Mouse (Mus musculus): ENCODE data around the gene Focad. TPM values are rescaled to one million over a fixed set of nuclear protein-coding genes. Genes with fewer than 3 reads are reported as not detected.

Gene Focad
- polyA plus RNA-seq, 1 experiment from 2014 or later: 6.5 TPM

- Histone ChIP-seq H3K9me3 (ENCODE audit: control insufficient read depth, low read length) (no peaks in the 10 kb centered on the region), H3K36me3 (ENCODE audit: control insufficient read depth, insufficient read depth, low read length) (no peaks in the 10 kb centered on the region), H3K4me2 (replicated peaks; ENCODE audit: low read depth) (no peak overlapping the region)
These were observed 184.1 kb downstream of the Focad start for GRCm38 (mm10) chr4:88278524-88278923.

GRCm38 (mm10) chr4:88280536-88280935 lies 186.1 kb downstream of the Focad start:
- no peaks in the 10 kb centered on the region for H3K27me3 ChIP-seq (ENCODE audit: control insufficient read depth, insufficient read depth, low read length)
- no peaks in the 10 kb centered on the region for H3K36me3 ChIP-seq (ENCODE audit: control insufficient read depth, insufficient read depth, low read length)
- DNase-seq (ENCODE audit: low spot score) (no peak), ATAC-seq (ENCODE audit: low FRiP score, low TSS enrichment) (no peak)
- H3K9ac ChIP-seq (ENCODE audit: low read length): no peak overlapping the region
- TF ChIP-seq EP300 (optimal IDR thresholded peaks at IDR 0.05): no peak
- peak; percentile 34 for TF ChIP-seq CTCF (IDR thresholded peaks at IDR 0.05; ENCODE audit: low read depth)
- 92% methylated on average over 2 of the region's 2 CpGs for WGBS
- no peak overlapping the region for H3K27ac ChIP-seq (replicated peaks)
- H3K9me3 ChIP-seq (ENCODE audit: control insufficient read depth, low read length): no peaks in the 10 kb centered on the region
- H3K4me1 ChIP-seq (replicated peaks; ENCODE audit: control insufficient read depth, insufficient read depth): no peaks in the 10 kb centered on the region
- no peak overlapping the region for H3K4me3 ChIP-seq (ENCODE audit: low read depth, low read length)
- no peak overlapping the region for H3K4me2 ChIP-seq (replicated peaks; ENCODE audit: low read depth)

More at GRCm38 (mm10) chr4:88278524-88278923, 184.1 kb downstream of the Focad start:
- ATAC-seq (ENCODE audit: low FRiP score, low TSS enrichment) (no peak), DNase-seq (ENCODE audit: low spot score) (no peak)
- Histone ChIP-seq H3K27me3 (ENCODE audit: control insufficient read depth, insufficient read depth, low read length) (no peaks in the 10 kb centered on the region), H3K4me3 (ENCODE audit: low read depth, low read length) (no peak overlapping the region), H3K4me1 (replicated peaks; ENCODE audit: control insufficient read depth, insufficient read depth) (no peaks in the 10 kb centered on the region), H3K9ac (ENCODE audit: low read length) (no peak overlapping the region), H3K27ac (replicated peaks) (no peak overlapping the region)
- TF ChIP-seq EP300 (optimal IDR thresholded peaks at IDR 0.05) (no peak), CTCF (IDR thresholded peaks at IDR 0.05; ENCODE audit: low read depth) (no peak)
- WGBS: 90% methylated on average over 2 of the region's 2 CpGs

GRCm38 (mm10) chr4:88295537-88295936 lies 201.1 kb downstream of the Focad start:
- no peaks in the 10 kb centered on the region for H3K9me3 ChIP-seq (ENCODE audit: control insufficient read depth, low read length)
- H3K4me1 ChIP-seq (replicated peaks; ENCODE audit: control insufficient read depth, insufficient read depth): no peaks in the 10 kb centered on the region
- no peak for TF ChIP-seq EP300 (optimal IDR thresholded peaks at IDR 0.05)
- TF ChIP-seq CTCF (IDR thresholded peaks at IDR 0.05; ENCODE audit: low read depth): no peak
- H3K27me3 ChIP-seq (ENCODE audit: control insufficient read depth, insufficient read depth, low read length): no peaks in the 10 kb centered on the region
- no peak for ATAC-seq (ENCODE audit: low FRiP score, low TSS enrichment)
- no peak for DNase-seq (ENCODE audit: low spot score)
- WGBS: 75% methylated on average over 6 of the region's 6 CpGs
- H3K4me3 ChIP-seq (ENCODE audit: low read depth, low read length): no peak overlapping the region
- no peak overlapping the region for H3K4me2 ChIP-seq (replicated peaks; ENCODE audit: low read depth)
- H3K36me3 ChIP-seq (ENCODE audit: control insufficient read depth, insufficient read depth, low read length): no peaks in the 10 kb centered on the region
- H3K9ac ChIP-seq (ENCODE audit: low read length): no peak overlapping the region
- H3K27ac ChIP-seq (replicated peaks): no peak overlapping the region

- WGBS: 83% methylated on average over 3 of the region's 3 CpGs
- H3K27me3 ChIP-seq (ENCODE audit: control insufficient read depth, insufficient read depth, low read length): no peaks in the 10 kb centered on the region
- ATAC-seq (ENCODE audit: low FRiP score, low TSS enrichment) (no peak), DNase-seq (ENCODE audit: low spot score) (no peak)
- TF ChIP-seq CTCF (IDR thresholded peaks at IDR 0.05; ENCODE audit: low read depth): no peak
- TF ChIP-seq EP300 (optimal IDR thresholded peaks at IDR 0.05): no peak
- no peaks in the 10 kb centered on the region for H3K36me3 ChIP-seq (ENCODE audit: control insufficient read depth, insufficient read depth, low read length)
- no peaks in the 10 kb centered on the region for H3K4me1 ChIP-seq (replicated peaks; ENCODE audit: control insufficient read depth, insufficient read depth)
- H3K9me3 ChIP-seq (ENCODE audit: control insufficient read depth, low read length): no peaks in the 10 kb centered on the region
- H3K9ac ChIP-seq (ENCODE audit: low read length): no peak overlapping the region
- no peak overlapping the region for H3K27ac ChIP-seq (replicated peaks)
- no peak overlapping the region for H3K4me3 ChIP-seq (ENCODE audit: low read depth, low read length)
- H3K4me2 ChIP-seq (replicated peaks; ENCODE audit: low read depth): no peak overlapping the region
These were observed 205.1 kb downstream of the Focad start for GRCm38 (mm10) chr4:88299551-88299950.

- Histone ChIP-seq H3K4me1 (replicated peaks; ENCODE audit: control insufficient read depth, insufficient read depth) (no peaks in the 10 kb centered on the region), H3K4me3 (ENCODE audit: low read depth, low read length) (no peak overlapping the region), H3K27me3 (ENCODE audit: control insufficient read depth, insufficient read depth, low read length) (no peaks in the 10 kb centered on the region), H3K27ac (replicated peaks) (no peak overlapping the region), H3K4me2 (replicated peaks; ENCODE audit: low read depth) (no peak overlapping the region), H3K36me3 (ENCODE audit: control insufficient read depth, insufficient read depth, low read length) (no peaks in the 10 kb centered on the region), H3K9me3 (ENCODE audit: control insufficient read depth, low read length) (no peaks in the 10 kb centered on the region), H3K9ac (ENCODE audit: low read length) (no peak overlapping the region)
- WGBS: 62% methylated on average over 6 of the region's 6 CpGs
- TF ChIP-seq EP300 (optimal IDR thresholded peaks at IDR 0.05) (no peak), CTCF (IDR thresholded peaks at IDR 0.05; ENCODE audit: low read depth) (no peak)
- DNase-seq (ENCODE audit: low spot score) (no peak), ATAC-seq (ENCODE audit: low FRiP score, low TSS enrichment) (no peak)
These were observed 206.6 kb downstream of the Focad start for GRCm38 (mm10) chr4:88300832-88301621.

GRCm38 (mm10) chr4:88302291-88302690 lies 207.9 kb downstream of the Focad start:
- TF ChIP-seq EP300 (optimal IDR thresholded peaks at IDR 0.05): no peak
- peak; percentile 82 for TF ChIP-seq CTCF (IDR thresholded peaks at IDR 0.05; ENCODE audit: low read depth)
- Histone ChIP-seq H3K36me3 (ENCODE audit: control insufficient read depth, insufficient read depth, low read length) (no peaks in the 10 kb centered on the region), H3K4me2 (replicated peaks; ENCODE audit: low read depth) (no peak overlapping the region), H3K4me1 (replicated peaks; ENCODE audit: control insufficient read depth, insufficient read depth) (no peaks in the 10 kb centered on the region), H3K27ac (replicated peaks) (no peak overlapping the region), H3K9ac (ENCODE audit: low read length) (no peak overlapping the region), H3K27me3 (ENCODE audit: control insufficient read depth, insufficient read depth, low read length) (no peaks in the 10 kb centered on the region), H3K4me3 (ENCODE audit: low read depth, low read length) (no peak overlapping the region), H3K9me3 (ENCODE audit: control insufficient read depth, low read length) (no peaks in the 10 kb centered on the region)
- ATAC-seq (ENCODE audit: low FRiP score, low TSS enrichment) (no peak), DNase-seq (ENCODE audit: low spot score) (no peak)
